Mouse (Mus musculus): ENCODE data around the gene Adamts4. TPM values are rescaled to one million over a fixed set of nuclear protein-coding genes. Genes with fewer than 3 reads are reported as not detected.

The Adamts4 gene
- polyA plus RNA-seq, 1 experiment: not detected

DNA sequence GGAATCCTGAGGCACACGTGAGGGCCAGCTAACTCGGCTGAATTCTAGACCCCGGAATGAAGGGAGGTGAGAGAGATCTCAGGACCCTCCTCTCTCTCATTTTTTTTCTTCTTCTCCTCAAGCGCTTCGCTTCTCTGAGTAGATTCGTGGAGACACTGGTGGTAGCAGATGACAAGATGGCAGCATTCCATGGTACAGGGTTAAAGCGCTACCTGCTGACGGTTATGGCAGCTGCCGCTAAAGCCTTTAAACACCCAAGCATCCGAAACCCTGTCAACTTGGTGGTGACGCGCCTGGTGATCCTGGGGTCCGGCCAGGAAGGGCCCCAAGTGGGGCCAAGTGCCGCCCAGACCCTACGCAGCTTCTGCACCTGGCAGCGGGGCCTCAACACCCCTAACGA lies 2.2 kb downstream of the Adamts4 start:
- Histone ChIP-seq H3K27ac (ENCODE audit: control insufficient read depth, insufficient read depth, low read depth, low read length, poor library complexity) (no peak overlapping the region), H3K4me1 (ENCODE audit: control insufficient read depth, insufficient read depth, low read length) (peaks cover 2% of the 10 kb centered on the region; the same call in 1 of the 2 replicates), H3K4me3 (replicated peaks; ENCODE audit: control insufficient read depth, low read depth, low read length) (no peak overlapping the region)
- 82% methylated on average over 17 of the region's 17 CpGs for WGBS
- TF ChIP-seq CTCF (IDR thresholded peaks at IDR 0.05; ENCODE audit: control insufficient read depth, insufficient read depth, low read length) (no peak), POLR2A (IDR thresholded peaks at IDR 0.05; ENCODE audit: borderline replicate concordance, control insufficient read depth, low read depth, low read length) (no peak)

DNA sequence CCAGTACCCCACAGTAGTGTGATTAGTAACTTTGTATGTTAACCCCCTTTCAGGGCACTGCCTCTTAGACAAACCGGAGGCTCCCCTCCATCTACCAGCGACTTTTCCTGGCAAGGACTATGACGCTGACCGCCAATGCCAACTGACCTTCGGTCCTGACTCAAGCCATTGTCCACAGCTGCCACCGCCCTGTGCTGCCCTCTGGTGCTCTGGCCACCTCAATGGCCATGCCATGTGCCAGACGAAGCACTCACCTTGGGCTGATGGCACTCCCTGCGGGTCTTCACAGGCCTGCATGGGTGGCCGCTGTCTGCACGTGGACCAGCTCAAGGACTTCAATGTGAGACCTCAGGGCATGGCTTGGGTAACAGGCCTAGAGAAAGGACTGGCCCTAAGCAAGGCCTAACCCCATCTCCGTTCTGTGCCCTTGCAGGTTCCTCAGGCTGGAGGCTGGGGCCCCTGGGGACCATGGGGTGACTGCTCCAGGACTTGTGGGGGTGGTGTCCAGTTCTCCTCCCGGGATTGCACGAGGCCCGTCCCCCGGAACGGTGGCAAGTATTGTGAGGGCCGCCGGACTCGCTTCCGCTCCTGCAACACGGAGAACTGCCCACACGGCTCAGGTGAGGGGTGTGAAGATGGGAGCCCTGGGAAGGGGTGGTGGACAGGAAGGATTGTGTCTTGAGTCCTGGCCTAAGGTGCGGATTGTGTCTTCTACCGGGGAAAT lies 6.0 kb downstream of the Adamts4 start:
- no peak overlapping the region for H3K27ac ChIP-seq (ENCODE audit: control insufficient read depth, insufficient read depth, low read depth, low read length, poor library complexity)
- 89% methylated on average over 24 of the region's 24 CpGs for WGBS
- no peak for TF ChIP-seq CTCF (IDR thresholded peaks at IDR 0.05; ENCODE audit: control insufficient read depth, insufficient read depth, low read length)
- no peak overlapping the region for H3K4me3 ChIP-seq (replicated peaks; ENCODE audit: control insufficient read depth, low read depth, low read length)
- H3K4me1 ChIP-seq (ENCODE audit: control insufficient read depth, insufficient read depth, low read length): no peaks in the 10 kb centered on the region; the same call in 1 of the 2 replicates

DNA sequence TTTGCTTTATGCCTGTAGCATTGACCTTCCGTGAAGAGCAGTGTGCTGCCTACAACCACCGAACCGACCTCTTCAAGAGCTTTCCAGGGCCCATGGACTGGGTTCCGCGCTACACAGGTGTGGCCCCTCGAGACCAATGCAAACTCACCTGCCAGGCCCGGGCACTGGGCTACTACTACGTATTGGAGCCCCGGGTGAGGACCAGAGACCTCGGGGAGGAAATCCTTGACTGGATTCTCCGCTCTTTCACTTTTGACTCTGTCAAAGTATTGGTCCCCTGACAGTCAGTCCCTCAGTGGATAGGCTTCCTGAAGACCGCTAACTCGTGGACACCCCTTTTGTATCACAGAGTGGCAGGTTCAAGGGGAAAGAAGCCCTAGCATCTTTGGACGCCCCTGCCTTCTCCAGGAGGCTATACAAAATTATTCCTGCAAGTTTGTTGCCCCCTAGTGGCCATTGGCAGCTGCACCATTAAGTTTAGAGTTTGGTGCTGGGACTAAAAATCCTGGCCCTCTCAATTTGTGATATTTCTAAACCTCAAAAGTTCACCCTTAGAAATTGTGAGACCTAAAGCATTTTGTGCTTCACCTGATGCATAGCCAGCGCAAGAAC lies 6.8 kb downstream of the Adamts4 start:
- WGBS: 59% methylated on average over 15 of the region's 15 CpGs
- TF ChIP-seq POLR2A (IDR thresholded peaks at IDR 0.05; ENCODE audit: borderline replicate concordance, control insufficient read depth, low read depth, low read length) (no peak), CTCF (IDR thresholded peaks at IDR 0.05; ENCODE audit: control insufficient read depth, insufficient read depth, low read length) (peak; percentile 50)
- Histone ChIP-seq H3K4me3 (replicated peaks; ENCODE audit: control insufficient read depth, low read depth, low read length) (no peak overlapping the region), H3K4me1 (ENCODE audit: control insufficient read depth, insufficient read depth, low read length) (no peaks in the 10 kb centered on the region; the same call in 1 of the 2 replicates), H3K27ac (ENCODE audit: control insufficient read depth, insufficient read depth, low read depth, low read length, poor library complexity) (no peak overlapping the region)

DNA sequence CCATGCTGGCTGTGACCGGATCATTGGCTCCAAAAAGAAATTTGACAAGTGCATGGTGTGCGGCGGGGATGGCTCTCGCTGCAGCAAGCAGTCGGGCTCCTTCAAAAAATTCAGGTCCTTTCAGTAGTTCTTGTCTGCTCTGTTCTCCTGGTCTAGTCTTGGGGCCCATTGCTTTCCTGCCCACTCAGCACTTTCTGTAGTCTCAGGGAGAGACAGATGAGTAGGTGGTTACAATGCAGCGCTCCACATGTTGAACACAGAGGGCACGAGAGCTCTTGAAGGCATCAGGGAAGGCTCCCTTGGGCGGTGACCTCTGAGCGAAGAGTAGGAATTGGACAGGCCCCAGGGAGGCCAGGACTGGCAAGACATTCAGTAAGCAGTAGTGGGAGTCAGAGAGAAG lies 7.6 kb downstream of the Adamts4 start:
- H3K4me1 ChIP-seq (ENCODE audit: control insufficient read depth, insufficient read depth, low read length): no peaks in the 10 kb centered on the region; the same call in 1 of the 2 replicates

DNA sequence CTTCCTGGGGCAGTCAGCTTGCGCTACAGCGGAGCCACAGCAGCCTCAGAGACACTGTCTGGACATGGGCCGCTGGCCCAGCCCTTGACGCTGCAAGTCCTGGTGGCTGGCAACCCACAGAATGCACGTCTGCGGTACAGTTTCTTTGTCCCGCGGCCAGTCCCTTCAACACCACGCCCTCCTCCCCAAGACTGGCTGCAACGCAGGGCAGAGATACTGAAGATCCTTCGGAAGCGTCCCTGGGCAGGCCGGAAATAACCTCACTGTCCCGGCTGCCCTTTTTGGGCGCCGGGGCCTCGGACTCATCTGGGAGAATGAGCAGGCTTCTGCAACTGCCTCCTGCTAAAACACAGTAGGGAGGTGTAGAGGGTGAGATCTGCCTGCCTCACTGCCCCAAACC lies 8.7 kb downstream of the Adamts4 start:
- H3K4me3 ChIP-seq (replicated peaks; ENCODE audit: control insufficient read depth, low read depth, low read length): no peak overlapping the region
- no peak overlapping the region for H3K27ac ChIP-seq (ENCODE audit: control insufficient read depth, insufficient read depth, low read depth, low read length, poor library complexity)
- TF ChIP-seq POLR2A (IDR thresholded peaks at IDR 0.05; ENCODE audit: borderline replicate concordance, control insufficient read depth, low read depth, low read length): no peak
- WGBS: 71% methylated on average over 17 of the region's 17 CpGs
- no peaks in the 10 kb centered on the region; the same call in 1 of the 2 replicates for H3K4me1 ChIP-seq (ENCODE audit: control insufficient read depth, insufficient read depth, low read length)

More for the DNA sequence above, 7.6 kb downstream of the Adamts4 start:
- Histone ChIP-seq H3K27ac (ENCODE audit: control insufficient read depth, insufficient read depth, low read depth, low read length, poor library complexity) (no peak overlapping the region), H3K4me3 (replicated peaks; ENCODE audit: control insufficient read depth, low read depth, low read length) (no peak overlapping the region)
- TF ChIP-seq CTCF (IDR thresholded peaks at IDR 0.05; ENCODE audit: control insufficient read depth, insufficient read depth, low read length) (no peak), POLR2A (IDR thresholded peaks at IDR 0.05; ENCODE audit: borderline replicate concordance, control insufficient read depth, low read depth, low read length) (no peak)
- 76% methylated on average over 9 of the region's 9 CpGs for WGBS

DNA sequence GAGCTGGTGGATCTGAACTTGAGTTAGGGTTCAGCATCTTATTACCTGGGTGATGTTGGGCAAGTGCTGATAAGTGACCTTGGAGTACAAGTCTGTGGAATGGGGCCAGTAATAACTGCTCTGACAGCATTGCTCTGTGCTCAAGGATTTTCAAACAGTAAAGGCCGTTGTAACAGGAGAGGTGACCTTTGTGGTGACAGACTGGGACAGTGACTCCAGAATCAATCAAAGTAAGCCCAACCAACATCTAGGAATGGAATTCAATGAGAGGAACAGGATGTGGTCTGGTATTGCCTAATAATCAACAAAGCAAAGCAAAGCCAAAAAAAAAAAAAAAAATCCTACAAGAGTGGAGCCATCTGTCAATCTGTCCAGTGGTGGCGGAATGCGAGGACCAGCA lies 10.1 kb downstream of the Adamts4 start:
- TF ChIP-seq CTCF (IDR thresholded peaks at IDR 0.05; ENCODE audit: control insufficient read depth, insufficient read depth, low read length): no peak
- no peak for TF ChIP-seq POLR2A (IDR thresholded peaks at IDR 0.05; ENCODE audit: borderline replicate concordance, control insufficient read depth, low read depth, low read length)
- Histone ChIP-seq H3K4me1 (ENCODE audit: control insufficient read depth, insufficient read depth, low read length) (no peaks in the 10 kb centered on the region; the same call in 1 of the 2 replicates), H3K4me3 (replicated peaks; ENCODE audit: control insufficient read depth, low read depth, low read length) (no peak overlapping the region), H3K27ac (ENCODE audit: control insufficient read depth, insufficient read depth, low read depth, low read length, poor library complexity) (no peak overlapping the region)
- WGBS: 37% methylated on average over 3 of the region's 3 CpGs

DNA sequence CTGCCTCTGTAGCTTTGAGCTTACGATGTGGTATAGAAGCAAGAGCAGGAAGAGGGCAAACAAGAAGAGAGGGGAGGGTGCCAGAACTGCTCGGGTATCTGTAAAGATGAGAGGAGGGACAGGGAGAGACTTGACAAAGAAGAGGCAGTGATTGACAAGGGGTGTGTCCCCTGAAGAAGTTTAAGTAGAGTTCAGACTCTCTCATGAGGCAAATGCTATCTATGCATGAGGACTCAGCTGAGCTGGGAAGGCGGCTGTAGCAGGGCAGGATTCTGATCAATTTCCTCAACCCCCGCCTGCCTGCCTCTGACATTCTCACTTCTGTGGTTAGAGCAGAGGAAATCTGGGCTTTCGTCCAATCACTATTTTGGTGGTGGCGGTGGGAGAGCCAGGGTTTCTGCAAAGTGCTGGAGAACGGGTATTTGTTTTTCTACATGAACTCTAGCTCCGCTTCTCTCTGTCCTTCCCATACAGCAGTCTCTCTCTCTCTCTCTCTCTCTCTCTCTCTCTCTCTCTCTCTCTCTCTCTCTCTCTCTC lies 12.4 kb downstream of the Adamts4 start:
- under 1% methylated on average over 8 of the region's 8 CpGs for WGBS
- Histone ChIP-seq H3K4me1 (ENCODE audit: control insufficient read depth, insufficient read depth, low read length) (no peaks in the 10 kb centered on the region; the same call in 1 of the 2 replicates), H3K27ac (ENCODE audit: control insufficient read depth, insufficient read depth, low read depth, low read length, poor library complexity) (no peak overlapping the region), H3K4me3 (replicated peaks; ENCODE audit: control insufficient read depth, low read depth, low read length) (no peak overlapping the region)
- no peak for TF ChIP-seq POLR2A (IDR thresholded peaks at IDR 0.05; ENCODE audit: borderline replicate concordance, control insufficient read depth, low read depth, low read length)
- no peak for TF ChIP-seq CTCF (IDR thresholded peaks at IDR 0.05; ENCODE audit: control insufficient read depth, insufficient read depth, low read length)

DNA sequence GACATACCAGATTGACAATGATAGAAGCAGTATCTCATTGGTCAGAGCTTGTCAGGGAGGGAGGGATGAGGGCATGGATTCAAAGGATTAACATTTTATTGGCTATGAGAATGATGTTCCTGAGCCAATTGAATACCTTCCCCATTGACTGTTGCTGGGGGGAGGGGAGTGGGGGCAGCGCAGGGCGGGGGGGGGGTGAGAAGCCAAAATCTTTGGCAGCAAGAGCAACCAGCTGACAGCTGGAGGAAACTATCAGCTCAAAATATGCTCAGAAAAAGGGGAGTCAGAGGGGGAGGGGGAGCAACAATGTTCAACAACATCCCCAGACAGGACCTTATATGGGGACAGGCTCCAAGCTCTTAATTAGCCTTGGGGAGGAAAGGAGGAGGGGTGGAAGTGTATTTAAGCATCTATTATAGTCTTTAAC lies 13.0 kb downstream of the Adamts4 start:
- Histone ChIP-seq H3K27ac (ENCODE audit: control insufficient read depth, insufficient read depth, low read depth, low read length, poor library complexity) (no peak overlapping the region), H3K4me3 (replicated peaks; ENCODE audit: control insufficient read depth, low read depth, low read length) (no peak overlapping the region), H3K4me1 (ENCODE audit: control insufficient read depth, insufficient read depth, low read length) (no peaks in the 10 kb centered on the region; the same call in 1 of the 2 replicates)
- TF ChIP-seq POLR2A (IDR thresholded peaks at IDR 0.05; ENCODE audit: borderline replicate concordance, control insufficient read depth, low read depth, low read length) (no peak), CTCF (IDR thresholded peaks at IDR 0.05; ENCODE audit: control insufficient read depth, insufficient read depth, low read length) (no peak)
- WGBS: 5% methylated on average over 2 of the region's 2 CpGs
